Mouse (Mus musculus) embryonic facial prominence, embryonic 14.5 days (tissue): ENCODE data around the gene Zdhhc18. TPM values are rescaled to one million over a fixed set of nuclear protein-coding genes. Genes with fewer than 3 reads are reported as not detected.
"Not testable (repeated sequence)": the region's sequence is repeated elsewhere in the genome, so short reads cannot be mapped to it uniquely, and the experiment has no call there.

Experiments used
- ATAC-seq: fragments of 200-750 bp; cut with Nextera tagmentation; 2 replicates; pipeline ENCODE4 v1.8.0; 2017; ENCODE audit warnings: low read depth, moderate number of reproducible peaks, moderate TSS enrichment
- DNase-seq: peaks from one replicate; pipeline ENCODE4 v3.0.0-alpha.2; 2015; ENCODE audit warnings: low spot score
- H3K27ac ChIP-seq: fragments of 300-500 bp; sonication (generic); replicated peaks from 2 replicates; pipeline ENCODE4 v1.5.1; 2014; ENCODE audit warnings: low read depth, mild to moderate bottlenecking, low read length, moderate library complexity
- H3K27me3 ChIP-seq: fragments of 300-500 bp; sonication (generic); replicated peaks from 2 replicates; pipeline ENCODE4 v1.6.1; 2014; ENCODE audit warnings: low read length; ENCODE audit not compliant: control insufficient read depth, insufficient read depth
- H3K36me3 ChIP-seq: fragments of 300-500 bp; sonication (generic); 2 replicates; pipeline ENCODE4 v1.6.1; 2014; ENCODE audit warnings: low read length, mixed read lengths; ENCODE audit not compliant: control insufficient read depth, insufficient read depth
- H3K4me1 ChIP-seq: fragments of 300-500 bp; sonication (generic); 2 replicates; pipeline ENCODE4 v1.6.1; 2014; ENCODE audit warnings: antibody characterized with exemption, low read length; ENCODE audit not compliant: control insufficient read depth, insufficient read depth
- H3K4me2 ChIP-seq: fragments of 300-500 bp; sonication (generic); 2 replicates; pipeline ENCODE4 v1.6.1; 2014; ENCODE audit warnings: low read depth, mild to moderate bottlenecking, low read length, moderate library complexity, mixed read lengths
- H3K4me3 ChIP-seq: fragments of 300-500 bp; sonication (generic); 2 replicates; pipeline ENCODE4 v1.5.1; 2014; ENCODE audit warnings: low read depth, mild to moderate bottlenecking, low read length
- H3K9ac ChIP-seq: fragments of 300-500 bp; sonication (generic); 2 replicates; pipeline ENCODE4 v1.6.1; 2014; ENCODE audit warnings: low read depth, mild to moderate bottlenecking, low read length, moderate library complexity, mixed read lengths
- H3K9me3 ChIP-seq: fragments of 300-500 bp; sonication (generic); 2 replicates; pipeline ENCODE4 v1.6.1; 2016; ENCODE audit warnings: low read length; ENCODE audit not compliant: control insufficient read depth
- WGBS: fragments of 180-500 bp; shearing (Covaris S2); extraction: QIAGEN DNeasy Blood & Tissue Kit; methylation state at CpG from one replicate; pipeline ENCODE4 v1.1.7; 2014; 5-methylcytosine and 5-hydroxymethylcytosine counted together
- polyA plus RNA-seq: library from polyadenylated mRNA; unstranded; fragments of >200 nt; fragmentation: Nextera tagmentation; extraction: Ambion mirVana; gene quantifications from 2 replicates; pipeline ENCODE4 v1.2.1, GENCODE M21; 2014

Gene Zdhhc18
- polyA plus RNA-seq, 1 experiment from 2014 or later, result 2.1 TPM

DNA sequence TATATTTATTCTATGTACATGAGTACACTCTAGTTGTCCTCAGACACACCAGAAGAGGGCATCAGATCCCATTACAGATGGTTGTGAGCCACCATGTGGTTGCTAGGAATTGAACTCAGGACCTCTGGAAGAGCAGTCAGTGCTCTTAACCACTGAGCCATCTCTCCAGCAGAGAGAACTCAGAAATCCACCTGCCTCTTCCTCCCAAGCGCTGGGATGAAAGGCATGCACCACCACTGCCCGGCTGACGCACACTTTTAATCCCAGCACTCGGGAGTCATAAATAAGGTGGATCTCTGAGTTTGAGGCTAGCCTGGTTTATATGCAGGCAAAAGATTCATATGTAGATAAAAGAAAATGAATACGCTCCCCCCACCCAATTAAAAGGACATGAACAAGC, 490 bp downstream of the Zdhhc18 start:
- not testable (repeated sequence) for H3K36me3 ChIP-seq, DNase-seq, H3K27ac ChIP-seq, ATAC-seq, H3K9me3 ChIP-seq, H3K4me1 ChIP-seq, H3K9ac ChIP-seq, H3K27me3 ChIP-seq
- Histone ChIP-seq H3K4me3 (peak overlapping the region; percentile 27), H3K4me2 (peak overlapping the region; percentile 46)
- 82% methylated on average over 5 of the region's 5 CpGs for WGBS

DNA sequence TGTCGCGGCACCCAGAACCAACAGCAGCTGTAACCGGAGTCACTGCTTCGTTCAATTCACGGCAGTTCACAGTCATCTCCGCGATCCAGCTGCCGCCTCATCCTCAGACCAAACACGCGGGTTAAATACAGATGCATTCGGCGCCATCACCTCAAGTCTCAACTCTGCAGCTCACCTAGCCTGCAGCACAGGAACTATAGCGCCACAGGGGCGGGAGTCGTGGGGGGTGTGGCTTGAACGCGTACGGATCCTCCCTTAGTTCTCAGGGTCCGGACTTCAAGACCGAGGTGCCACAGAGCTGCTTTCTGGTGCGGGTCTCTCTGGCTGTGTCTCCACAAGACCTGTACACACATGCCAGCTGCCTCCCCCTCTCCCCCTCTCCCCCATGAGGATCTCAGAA, 4.3 kb downstream of the Zdhhc18 start:
- Histone ChIP-seq H3K4me2 (peak overlapping the region; percentile 28), H3K36me3 (no peaks in the 10 kb centered on the region), H3K9me3 (peaks cover 20% of the 10 kb centered on the region), H3K4me3 (no peak overlapping the region), H3K4me1 (no peaks in the 10 kb centered on the region), H3K9ac (0 out of 2 replicates have a peak overlapping the region, but pooled peaks have one; percentile 19), H3K27ac (no peak overlapping the region), H3K27me3 (no peaks in the 10 kb centered on the region)
- no peak for DNase-seq
- WGBS, result 43% methylated on average over 21 of the region's 21 CpGs
- ATAC-seq, result no peak

DNA sequence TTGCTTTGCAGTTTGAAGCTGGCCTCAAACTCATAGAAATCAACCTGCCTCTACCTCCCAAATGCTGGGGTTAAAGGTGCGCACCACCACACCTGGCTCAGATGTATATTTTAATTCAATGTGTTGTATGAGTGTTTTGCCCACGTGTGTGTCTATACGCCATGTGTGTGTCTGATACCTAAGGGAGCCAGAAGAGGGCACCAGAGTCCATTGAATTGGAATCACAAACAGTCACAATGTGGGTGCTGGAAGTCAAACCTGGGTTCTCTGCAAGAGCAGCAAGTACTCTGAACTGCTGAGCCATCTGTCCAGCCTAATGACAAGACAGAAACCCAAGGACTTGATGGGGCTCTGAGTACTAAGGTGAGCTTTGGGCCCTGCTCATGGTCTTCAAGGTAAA, 4.8 kb downstream of the Zdhhc18 start:
- no peaks in the 10 kb centered on the region for H3K27me3 ChIP-seq
- H3K4me3 ChIP-seq, result no peak overlapping the region
- no peak for ATAC-seq
- no peak overlapping the region for H3K27ac ChIP-seq
- 84% methylated on average over 3 of the region's 3 CpGs for WGBS
- H3K9ac ChIP-seq, result no peak overlapping the region
- no peaks in the 10 kb centered on the region for H3K4me1 ChIP-seq
- no peak for DNase-seq
- H3K4me2 ChIP-seq, result no peak overlapping the region
- peaks cover 20% of the 10 kb centered on the region for H3K9me3 ChIP-seq
- no peaks in the 10 kb centered on the region for H3K36me3 ChIP-seq

DNA sequence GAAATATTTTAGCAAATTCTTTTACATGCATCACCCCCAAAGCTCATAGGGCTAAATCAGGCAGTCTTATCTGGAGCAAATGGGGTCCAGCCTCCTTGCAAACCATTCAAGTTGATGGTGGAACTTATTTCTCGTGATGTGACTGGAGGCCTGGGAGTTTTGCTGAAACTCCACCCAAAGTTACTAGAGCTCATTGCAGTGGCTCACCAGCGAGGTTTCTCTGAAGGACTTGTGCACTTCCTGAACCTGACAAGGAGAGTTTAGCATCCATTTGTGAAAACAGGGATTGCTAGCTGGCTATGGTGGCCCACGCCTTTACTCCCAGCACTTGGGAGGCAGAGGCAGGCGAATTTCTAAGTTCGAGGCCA, 15.9 kb downstream of the Zdhhc18 start:
- Histone ChIP-seq H3K9me3 (no peaks in the 10 kb centered on the region), H3K4me3 (no peak overlapping the region), H3K9ac (no peak overlapping the region), H3K36me3 (no peaks in the 10 kb centered on the region), H3K4me2 (no peak overlapping the region), H3K27ac (no peak overlapping the region), H3K27me3 (no peaks in the 10 kb centered on the region), H3K4me1 (peaks cover 14% of the 10 kb centered on the region)
- DNase-seq, result no peak
- ATAC-seq, result no peak
- 78% methylated on average over 5 of the region's 5 CpGs for WGBS

DNA sequence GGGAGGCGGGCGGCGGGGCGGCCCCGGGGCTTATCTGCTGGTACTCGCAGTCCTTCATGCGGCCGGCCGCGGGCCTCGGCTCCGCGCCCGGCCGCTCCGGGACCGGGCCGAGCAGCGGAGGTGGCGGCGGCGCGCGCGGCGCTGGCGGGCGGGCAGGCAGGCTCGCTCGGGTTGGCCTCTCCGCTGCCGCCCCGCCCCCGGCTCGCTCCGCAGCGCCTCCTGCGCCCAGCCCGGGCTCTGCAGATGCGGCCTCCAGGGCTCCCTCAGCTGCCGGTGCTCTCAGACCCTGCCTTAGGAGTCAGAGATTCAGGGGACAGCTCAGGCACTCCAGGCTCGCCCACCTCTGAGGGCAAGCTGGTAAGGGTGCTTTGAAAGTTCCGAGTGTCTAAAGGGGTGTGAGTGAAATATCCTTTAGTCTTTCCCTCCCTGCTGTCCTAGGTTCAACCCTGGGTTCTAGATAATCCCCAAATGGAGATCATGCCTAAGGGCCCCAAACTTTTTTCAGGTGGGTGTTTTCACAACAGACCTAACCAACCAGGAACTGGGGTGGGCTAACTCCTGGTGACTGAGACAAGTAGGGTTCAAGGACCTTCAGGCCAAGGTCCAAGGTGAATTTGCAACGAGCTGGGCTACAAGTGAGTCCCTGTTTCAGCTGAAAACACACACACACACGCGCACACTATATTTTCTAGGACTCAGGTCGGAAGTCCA, 16.5 kb downstream of the Zdhhc18 start:
- H3K9ac ChIP-seq, result peak overlapping the region; percentile 88
- peaks cover 14% of the 10 kb centered on the region for H3K4me1 ChIP-seq
- no peaks in the 10 kb centered on the region for H3K27me3 ChIP-seq
- 56% methylated on average over 6 of the region's 47 CpGs for WGBS
- ATAC-seq, result peak; percentile 96
- H3K4me3 ChIP-seq, result peak overlapping the region; percentile 78
- peak overlapping the region; percentile 93 for H3K4me2 ChIP-seq
- no peaks in the 10 kb centered on the region for H3K9me3 ChIP-seq
- H3K27ac ChIP-seq, result peak overlapping the region; percentile 84
- DNase-seq, result peak; percentile 79
- H3K36me3 ChIP-seq, result no peaks in the 10 kb centered on the region

DNA sequence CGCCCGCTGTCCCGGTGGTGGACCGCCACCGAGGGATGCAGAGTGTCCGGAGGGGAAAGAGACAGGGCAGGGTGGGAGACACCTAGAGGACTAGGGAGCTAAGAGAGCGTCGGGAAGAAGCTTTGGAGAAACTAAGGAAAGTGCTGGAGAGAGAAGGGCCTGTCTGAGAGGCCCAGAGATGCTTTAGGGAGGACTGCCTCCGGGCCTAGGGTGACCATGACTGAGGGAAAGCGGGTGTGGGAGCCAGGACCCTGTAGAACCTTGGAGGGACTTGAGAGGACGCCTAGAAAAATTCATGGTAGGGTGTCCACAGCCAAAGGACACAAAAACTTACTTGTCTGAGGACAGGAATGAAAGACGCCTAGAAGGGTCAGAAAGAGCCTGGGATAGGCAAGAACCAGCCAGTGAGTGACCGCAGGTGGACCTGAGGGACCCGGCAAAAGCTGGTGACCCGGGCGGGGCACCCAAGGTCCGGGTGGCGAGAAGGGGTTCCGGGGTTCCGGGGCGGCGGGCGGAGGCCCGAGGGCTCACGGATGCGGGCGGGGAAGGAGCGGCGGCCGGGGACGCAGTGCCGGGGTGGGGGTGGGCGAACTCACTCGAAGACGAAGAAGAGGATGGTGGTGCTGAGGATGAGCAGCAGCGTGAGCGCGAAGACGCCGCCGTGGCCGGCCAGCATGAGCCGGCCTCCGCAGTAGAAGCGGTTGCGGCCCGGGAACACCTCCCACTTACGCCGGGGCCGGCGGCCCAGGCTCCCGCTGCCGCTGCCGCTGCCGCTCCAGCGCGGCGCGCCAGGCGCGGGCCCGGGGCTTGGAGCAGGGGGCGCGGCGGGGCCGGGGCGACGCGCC, 17.2 kb downstream of the Zdhhc18 start:
- ATAC-seq (peak; percentile 82), DNase-seq (peak; percentile 48)
- Histone ChIP-seq H3K4me1 (peaks cover 14% of the 10 kb centered on the region), H3K9me3 (no peaks in the 10 kb centered on the region), H3K27ac (peak overlapping the region; percentile 84), H3K4me2 (peak overlapping the region; percentile 93), H3K4me3 (peak overlapping the region; percentile 78), H3K9ac (peak overlapping the region; percentile 88), H3K36me3 (no peaks in the 10 kb centered on the region), H3K27me3 (no peaks in the 10 kb centered on the region)
- 4% methylated on average over 21 of the region's 69 CpGs for WGBS

DNA sequence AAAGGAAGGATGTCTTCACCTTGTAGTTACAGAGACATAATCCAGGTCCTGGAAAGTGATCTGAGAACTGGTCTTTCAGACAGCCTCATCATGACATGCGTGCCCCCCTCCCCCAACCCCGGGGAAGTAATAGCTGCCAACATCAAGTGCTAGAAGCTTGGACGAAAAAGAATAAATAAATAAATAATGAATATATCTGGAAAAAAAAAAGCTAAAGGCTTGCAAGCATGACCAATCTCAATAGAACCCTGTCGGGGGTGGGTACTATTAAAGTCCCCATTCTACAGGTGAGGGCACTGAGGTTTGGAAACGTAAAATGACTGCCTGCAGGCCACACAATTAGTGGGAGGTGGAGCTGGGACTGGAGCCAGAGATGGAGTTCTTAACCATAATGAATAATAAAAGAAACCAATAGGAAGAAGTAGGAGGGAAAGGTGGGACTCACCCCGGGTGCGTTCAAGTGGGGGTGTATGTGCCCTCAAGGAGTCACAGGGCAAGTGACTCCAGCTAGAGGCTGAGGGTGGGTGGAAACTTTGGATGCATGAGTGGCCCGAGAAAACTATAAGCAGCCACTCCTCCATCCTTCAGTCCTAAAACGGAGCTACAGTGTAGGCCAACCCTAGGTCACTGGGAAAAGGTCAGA, 18.1 kb downstream of the Zdhhc18 start:
- H3K36me3 ChIP-seq, result peaks cover 4% of the 10 kb centered on the region
- ATAC-seq (no peak), DNase-seq (no peak)
- no peaks in the 10 kb centered on the region for H3K27me3 ChIP-seq
- 33% methylated on average over 9 of the region's 9 CpGs for WGBS
- H3K4me2 ChIP-seq, result peak overlapping the region; percentile 93
- H3K9me3 ChIP-seq, result no peaks in the 10 kb centered on the region
- H3K27ac ChIP-seq, result peak overlapping the region; percentile 84; the same call in 1 of the 2 replicates
- peak overlapping the region; percentile 78 for H3K4me3 ChIP-seq
- peaks cover 14% of the 10 kb centered on the region for H3K4me1 ChIP-seq
- peak overlapping the region; percentile 88 for H3K9ac ChIP-seq

DNA sequence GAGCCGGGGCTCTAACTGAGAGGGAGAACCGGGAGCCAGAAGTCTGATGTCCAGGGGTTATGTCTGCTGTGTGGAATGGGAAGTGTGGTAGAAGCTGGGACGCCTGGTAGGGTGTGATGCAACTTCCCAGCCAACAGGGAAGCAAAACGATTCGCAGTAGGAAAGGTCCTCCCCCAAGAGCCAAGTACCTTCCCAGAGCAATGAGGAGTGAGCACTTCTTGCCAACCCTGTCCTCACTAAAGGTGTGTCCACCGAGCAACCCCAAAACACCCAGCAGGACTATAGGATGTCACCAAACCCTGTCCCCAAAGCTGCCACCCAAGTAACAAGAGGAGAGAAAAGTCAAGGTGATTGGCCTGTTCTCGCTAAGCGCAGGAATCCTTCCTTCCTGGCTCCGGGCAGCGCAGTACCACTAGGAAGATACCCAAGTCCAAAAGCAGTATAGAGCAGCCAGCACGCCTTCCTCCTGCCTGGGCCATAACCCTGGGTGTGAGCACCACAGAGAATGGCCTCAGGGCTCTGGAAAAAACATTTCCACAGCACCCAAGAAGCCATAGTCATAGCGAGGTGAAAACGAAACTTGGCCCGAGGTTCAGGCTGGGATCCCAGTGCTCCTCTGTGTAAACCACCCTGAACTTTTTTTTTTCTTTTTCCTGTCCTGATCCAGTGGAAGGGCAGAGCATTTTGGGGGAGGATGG, 18.7 kb downstream of the Zdhhc18 start:
- 76% methylated on average over 14 of the region's 14 CpGs for WGBS
- H3K9ac ChIP-seq, result peak overlapping the region; percentile 31; the same call in 1 of the 2 replicates
- H3K4me2 ChIP-seq, result peak overlapping the region; percentile 93
- H3K4me3 ChIP-seq, result peak overlapping the region; percentile 78; the same call in 1 of the 2 replicates
- ATAC-seq (no peak), DNase-seq (no peak)
- no peak overlapping the region for H3K27ac ChIP-seq
- no peaks in the 10 kb centered on the region for H3K9me3 ChIP-seq
- no peaks in the 10 kb centered on the region for H3K27me3 ChIP-seq
- peaks cover 9% of the 10 kb centered on the region for H3K36me3 ChIP-seq
- peaks cover 14% of the 10 kb centered on the region for H3K4me1 ChIP-seq
